Mouse (Mus musculus): ENCODE data around the gene Rnf207.

GRCm38 (mm10) chr4:152282721-152283120 lies 36.1 kb downstream of the Rnf207 start:
- no peak for TF ChIP-seq CTCF (IDR thresholded peaks at IDR 0.05; ENCODE audit: borderline replicate concordance, insufficient read depth, low read length)
- no peak for TF ChIP-seq POLR2A (IDR thresholded peaks at IDR 0.05; ENCODE audit: low read depth, low read length)
